Mouse (Mus musculus) ES-E14 (cell line): ENCODE measurements around the gene Slc6a1. TPM values are rescaled to one million over a fixed set of nuclear protein-coding genes. Genes with fewer than 3 reads are reported as not detected.

Experiments
- DNase-seq: peaks from one replicate; pipeline ENCODE4 v3.0.0-alpha.2; 2013; ENCODE audit warnings: low read depth, low spot score
- H3K27ac ChIP-seq: 2 replicates; pipeline ENCODE4 v1.5.1; 2012; ENCODE audit warnings: low read depth, mild to moderate bottlenecking, low read length, moderate library complexity, mixed read lengths; ENCODE audit not compliant: poor library complexity, insufficient read depth, severe bottlenecking
- H3K36me3 ChIP-seq: 2 replicates; pipeline ENCODE4 v1.6.1; 2012; ENCODE audit warnings: mild to moderate bottlenecking, low read length, moderate library complexity, mixed read lengths; ENCODE audit not compliant: control insufficient read depth, poor library complexity, insufficient read depth, severe bottlenecking
- H3K4me1 ChIP-seq, 2 experiments: fragments of 150-350 bp in 1 of 2; sonication (generic) in 1 of 2; 2 replicates each; pipeline ENCODE4 v1.6.1; 2012; ENCODE audit warnings: low read length in 2 of 2, mild to moderate bottlenecking in 1 of 2, mixed read lengths in 1 of 2; ENCODE audit not compliant: control insufficient read depth in 2 of 2, insufficient read depth in 2 of 2, poor library complexity in 1 of 2
- H3K4me3 ChIP-seq, 2 experiments: fragments of 150-350 bp in 1 of 2; sonication (generic) in 1 of 2; 2 replicates each; pipeline ENCODE4 v1.5.1; 2012; ENCODE audit warnings: low read length in 2 of 2, low read depth in 1 of 2, mild to moderate bottlenecking in 1 of 2, mixed read lengths in 1 of 2; ENCODE audit not compliant: insufficient read depth in 1 of 2, poor library complexity in 1 of 2, severe bottlenecking in 1 of 2
- H3K9ac ChIP-seq: 2 replicates; pipeline ENCODE4 v1.6.1; 2012; ENCODE audit warnings: low read depth, mild to moderate bottlenecking, low read length, mixed read lengths; ENCODE audit not compliant: poor library complexity, insufficient read depth, severe bottlenecking
- H3K9me3 ChIP-seq: fragments of 150-350 bp; sonication (generic); 2 replicates; pipeline ENCODE4 v1.6.1; 2012; ENCODE audit warnings: low read depth, mild to moderate bottlenecking, low read length; ENCODE audit not compliant: control insufficient read depth, insufficient read depth
- CHD2 ChIP-seq: IDR thresholded peaks from 2 replicates; pipeline ENCODE4 v1.6.1; 2014; ENCODE audit warnings: mild to moderate bottlenecking, low read depth, low read length, inconsistent platforms
- HCFC1 ChIP-seq: IDR thresholded peaks from 2 replicates; pipeline ENCODE4 v1.6.1; 2012; ENCODE audit warnings: low read length, inconsistent platforms, borderline replicate concordance; ENCODE audit not compliant: insufficient read depth
- MAFK ChIP-seq: IDR thresholded peaks from 2 replicates; pipeline ENCODE4 v1.6.1; 2014; ENCODE audit warnings: mild to moderate bottlenecking, low read depth, low read length, inconsistent platforms; ENCODE audit not compliant: insufficient read depth
- ZC3H11A ChIP-seq: IDR thresholded peaks from 2 replicates; pipeline ENCODE4 v1.6.1; 2012; ENCODE audit warnings: low read depth, mild to moderate bottlenecking, inconsistent platforms, low read length, borderline replicate concordance
- ZNF384 ChIP-seq: IDR thresholded peaks from 2 replicates; pipeline ENCODE4 v1.6.1; 2012; ENCODE audit warnings: low read depth, low read length, inconsistent platforms
- in situ Hi-C, 2 experiments: fragments of 600-800 bp; cut with MboI; formaldehyde crosslinking; loops; one replicate each; pipeline ENCODE4 v1.15.1; 2025; ENCODE audit warnings: low sequenced_read_pairs in 2 of 2, inconsistent platforms in 1 of 2; ENCODE audit not compliant: unreplicated experiment in 2 of 2
- total RNA-seq: library from RNA; depleted of rRNA; stranded (reverse); fragments of 300-350 nt; gene quantifications from 2 replicates; pipeline ENCODE4 v1.2.3, GENCODE M21; 2012

Slc6a1 gene
- total RNA-seq, 1 experiment: 10.6 TPM

GRCm38 (mm10) chr6:114343740-114344139 is 61.3 kb downstream of the Slc6a1 start:
- TF ChIP-seq ZC3H11A (0 out of 2 replicates have a peak, but pooled peaks have one; percentile 26), HCFC1 (no peak)
- DNase-seq: peak; percentile 19
- H3K9ac ChIP-seq: no peak overlapping the region
- H3K4me3 ChIP-seq: no peak overlapping the region
- no peaks in the 10 kb centered on the region for H3K36me3 ChIP-seq
- in situ Hi-C loops: loop anchor here in 1 of 2 experiments (10.0 kb wide), 1 partner anchor 259 kb away; no protein-coding TSS in a partner anchor
- no peak overlapping the region for H3K27ac ChIP-seq
- H3K9me3 ChIP-seq: no peaks in the 10 kb centered on the region
- no peaks in the 10 kb centered on the region for H3K4me1 ChIP-seq

- Histone ChIP-seq H3K36me3 (no peaks in the 10 kb centered on the region), H3K9me3 (no peaks in the 10 kb centered on the region), H3K9ac (no peak overlapping the region), H3K4me3 (no peak overlapping the region), H3K27ac (no peak overlapping the region), H3K4me1 (no peaks in the 10 kb centered on the region)
- TF ChIP-seq HCFC1 (no peak), CHD2 (no peak), ZNF384 (no peak), ZC3H11A (no peak), MAFK (no peak)
- no peak for DNase-seq
- in situ Hi-C loops: loop anchor here in 1 of 2 experiments (10.0 kb wide), 1 partner anchor 260 kb away; no protein-coding TSS in a partner anchor
Observed at GRCm38 (mm10) chr6:114345156-114345555, 62.7 kb downstream of the Slc6a1 start.

GRCm38 (mm10) chr6:114347831-114348754 is 65.7 kb downstream of the Slc6a1 start:
- H3K27ac ChIP-seq: no peak overlapping the region
- H3K4me1 ChIP-seq: no peaks in the 10 kb centered on the region
- H3K4me3 ChIP-seq: no peak overlapping the region
- no peak for TF ChIP-seq CHD2
- no peak for TF ChIP-seq MAFK
- TF ChIP-seq HCFC1: no peak
- no peak for TF ChIP-seq ZNF384
- no peak for TF ChIP-seq ZC3H11A
- H3K36me3 ChIP-seq: no peaks in the 10 kb centered on the region
- DNase-seq: no peak
- no peaks in the 10 kb centered on the region for H3K9me3 ChIP-seq
- in situ Hi-C loops: loop anchor here in 1 of 2 experiments (10.0 kb wide), 1 partner anchor 263 kb away; no protein-coding TSS in a partner anchor
- no peak overlapping the region for H3K9ac ChIP-seq

- Histone ChIP-seq H3K4me3 (no peak overlapping the region), H3K4me1 (no peaks in the 10 kb centered on the region), H3K9ac (no peak overlapping the region), H3K27ac (no peak overlapping the region), H3K36me3 (no peaks in the 10 kb centered on the region), H3K9me3 (no peaks in the 10 kb centered on the region)
- no peak for DNase-seq
- in situ Hi-C loops: no loop called here
- TF ChIP-seq MAFK (no peak), CHD2 (no peak), ZC3H11A (no peak)
Observed at GRCm38 (mm10) chr6:114354635-114355034, 72.2 kb downstream of the Slc6a1 start.

- TF ChIP-seq MAFK (no peak), CHD2 (no peak), ZC3H11A (no peak), ZNF384 (no peak), HCFC1 (no peak)
- DNase-seq: no peak
- Histone ChIP-seq H3K4me1 (no peaks in the 10 kb centered on the region), H3K4me3 (no peak overlapping the region), H3K9me3 (no peaks in the 10 kb centered on the region), H3K36me3 (no peaks in the 10 kb centered on the region), H3K27ac (no peak overlapping the region), H3K9ac (no peak overlapping the region)
- in situ Hi-C loops: no loop called here
Observed at GRCm38 (mm10) chr6:114358171-114358570, 75.7 kb downstream of the Slc6a1 start.
